Mouse (Mus musculus) erythroblast, embryonic 14.5 days (primary cell): ENCODE data around the gene Cys1.

Experiments used
- GATA1 ChIP-seq: IDR thresholded peaks from 2 replicates; pipeline ENCODE4 v1.6.1; 2012; ENCODE audit warnings: low read length, inconsistent platforms, mixed read lengths
- TAL1 ChIP-seq: IDR thresholded peaks from 3 replicates; pipeline ENCODE4 v1.6.1; 2012; ENCODE audit warnings: low read length, inconsistent platforms, mixed read lengths

- TF ChIP-seq GATA1 (no peak), TAL1 (no peak)
Observed at GRCm38 (mm10) chr12:24632404-24632803, 49.2 kb downstream of the Cys1 start.
